Mouse (Mus musculus) cortical plate, adult 2 months (tissue): Measurements from ENCODE around the gene Col6a3.

Experiments
- CTCF ChIP-seq: fragments of 200-500 bp; IDR thresholded peaks from 2 replicates; pipeline ENCODE4 v1.5.1; 2011; ENCODE audit warnings: mild to moderate bottlenecking, control low read depth, low read length; ENCODE audit not compliant: insufficient read depth; ENCODE audit errors: extremely low read depth
- POLR2A ChIP-seq: fragments of 200-500 bp; IDR thresholded peaks from 2 replicates; pipeline ENCODE4 v1.6.1; 2011; ENCODE audit warnings: mild to moderate bottlenecking, low read length, control low read depth; ENCODE audit not compliant: insufficient read depth; ENCODE audit errors: extremely low read depth

GRCm38 (mm10) chr1:90803104-90803503 lies 40.7 kb downstream of the Col6a3 start:
- TF ChIP-seq POLR2A (no peak), CTCF (no peak)
